Mouse (Mus musculus): ENCODE measurements around the gene Sik3.

Sik3 gene

DNA sequence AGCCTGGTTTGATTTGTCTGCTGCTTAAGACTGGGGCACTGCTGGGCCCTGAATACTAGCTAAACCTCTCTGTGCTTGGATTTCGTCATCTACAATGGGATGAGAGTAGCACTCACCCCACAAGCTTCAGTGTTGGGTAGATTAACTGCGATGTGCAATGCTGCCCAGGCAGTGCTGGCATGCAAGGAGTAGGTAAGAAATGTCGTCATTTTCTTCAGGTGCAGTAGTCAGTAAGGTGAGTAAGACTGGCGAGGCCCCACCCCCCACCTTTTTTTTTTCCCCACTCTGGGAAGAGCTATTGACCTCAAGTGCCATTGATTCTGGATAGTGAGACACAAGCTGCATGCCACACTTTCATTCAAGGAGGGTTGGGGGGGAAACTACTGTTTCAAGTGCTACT, 3.8 kb downstream of the Sik3 start:
- DNase-seq, result peak; percentile 91

DNA sequence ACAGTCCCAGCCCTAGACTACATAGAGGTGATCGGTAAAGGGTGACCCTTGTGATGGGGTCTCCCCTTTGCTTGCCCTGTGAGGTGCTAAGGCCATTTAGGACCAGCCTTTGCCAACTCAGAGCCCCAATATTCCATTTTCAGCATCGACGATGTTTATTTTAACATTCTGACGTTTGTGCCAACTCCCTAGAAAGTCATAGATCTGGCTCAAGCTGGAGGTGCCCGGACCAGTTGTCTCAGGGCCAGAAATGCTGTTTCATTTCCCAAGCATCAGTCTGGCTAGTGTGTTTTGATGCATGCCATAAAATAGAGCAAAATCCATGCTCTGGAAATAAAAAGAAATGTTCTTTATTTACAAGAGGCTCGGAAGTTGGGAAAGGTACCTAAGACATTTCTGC, 5.7 kb downstream of the Sik3 start:
- DNase-seq, result no peak

DNA sequence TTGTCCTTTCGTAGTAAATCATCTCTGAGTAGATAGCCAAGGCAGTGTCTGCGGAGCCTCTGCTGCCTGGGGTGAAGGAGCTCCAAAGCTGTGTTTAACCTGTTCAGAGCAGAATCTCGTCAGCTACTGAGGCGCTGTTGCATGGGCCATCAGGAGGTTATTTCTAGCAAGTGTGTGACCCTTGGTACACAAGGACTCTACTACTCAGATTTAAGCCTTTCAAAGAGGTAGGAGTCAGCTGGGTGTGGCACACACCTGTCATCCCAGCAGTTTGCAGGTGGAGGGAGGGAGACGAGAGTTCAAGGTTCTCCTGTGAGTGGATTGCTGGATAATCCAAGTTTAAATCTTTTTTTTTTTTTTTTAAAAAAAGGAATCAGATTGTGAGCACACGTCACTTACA, 7.4 kb downstream of the Sik3 start:
- no peak for DNase-seq

- DNase-seq, result no peak
These were observed 11.0 kb downstream of the Sik3 start for GRCm38 (mm10) chr9:46023591-46023990.

GRCm38 (mm10) chr9:46026058-46026849, 13.6 kb downstream of the Sik3 start:
- DNase-seq, result no peak

DNA sequence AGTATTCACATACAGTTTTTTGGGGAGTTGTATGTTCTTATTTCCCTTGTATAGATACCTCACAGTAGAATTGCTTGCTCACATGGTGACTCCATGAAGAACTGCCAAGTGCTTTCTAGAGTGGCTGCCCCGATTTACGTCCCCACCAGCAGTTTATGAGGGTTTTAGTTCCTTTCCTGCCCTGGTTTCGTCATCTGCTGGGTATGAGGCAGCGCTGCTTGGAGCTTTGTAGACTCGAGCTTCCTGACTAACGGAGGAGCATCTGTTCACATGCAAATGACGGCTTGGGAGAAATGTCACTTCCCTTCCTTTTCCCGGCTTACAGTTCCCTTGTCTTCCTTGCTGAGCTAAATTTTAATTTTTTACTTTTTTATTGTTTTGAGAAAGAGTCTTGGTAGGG, 15.4 kb downstream of the Sik3 start:
- no peak for DNase-seq

DNA sequence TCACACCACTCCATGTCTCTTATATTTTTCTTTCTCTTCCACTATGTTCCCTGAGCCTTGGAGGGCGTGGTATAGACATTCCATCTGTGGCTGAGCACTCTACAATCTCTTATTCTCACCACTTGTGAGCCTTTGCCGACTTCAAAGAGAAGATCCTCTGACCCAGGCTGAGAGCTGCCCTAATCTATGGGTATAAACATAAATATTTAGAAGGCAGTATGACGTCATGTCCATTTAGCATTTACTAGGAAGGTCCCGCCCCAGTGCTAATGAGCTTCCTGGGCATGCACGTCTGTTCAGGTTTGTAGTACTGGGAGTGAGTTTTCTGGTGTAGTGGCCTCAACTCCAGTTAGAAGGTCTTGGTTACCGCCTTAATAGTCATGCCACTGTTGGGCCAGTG, 16.9 kb downstream of the Sik3 start:
- no peak for DNase-seq

GRCm38 (mm10) chr9:46030184-46030583, 17.6 kb downstream of the Sik3 start:
- no peak for DNase-seq

DNA sequence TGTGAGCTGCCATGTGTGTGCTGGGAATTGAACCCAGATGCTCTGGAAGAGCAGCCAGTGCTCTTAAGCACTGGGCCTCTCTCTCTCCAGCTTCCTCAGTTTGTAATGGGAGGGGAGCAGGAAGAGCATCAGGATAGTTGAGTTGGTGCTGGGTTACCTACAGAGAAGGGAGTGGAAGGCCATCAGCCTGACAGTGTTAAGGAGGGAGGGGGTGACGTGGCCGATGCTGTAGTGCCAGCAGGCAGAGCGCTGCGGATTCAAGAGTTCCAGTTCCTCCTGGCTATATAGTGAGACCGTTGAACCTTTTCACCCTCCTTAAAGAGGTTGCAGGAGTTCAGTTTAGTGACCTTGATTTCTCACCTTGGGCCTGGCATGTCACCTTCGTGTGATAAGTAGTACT, 18.3 kb downstream of the Sik3 start:
- no peak for DNase-seq

GRCm38 (mm10) chr9:46032190-46032589, 19.6 kb downstream of the Sik3 start:
- peak; percentile 95 for DNase-seq

DNA sequence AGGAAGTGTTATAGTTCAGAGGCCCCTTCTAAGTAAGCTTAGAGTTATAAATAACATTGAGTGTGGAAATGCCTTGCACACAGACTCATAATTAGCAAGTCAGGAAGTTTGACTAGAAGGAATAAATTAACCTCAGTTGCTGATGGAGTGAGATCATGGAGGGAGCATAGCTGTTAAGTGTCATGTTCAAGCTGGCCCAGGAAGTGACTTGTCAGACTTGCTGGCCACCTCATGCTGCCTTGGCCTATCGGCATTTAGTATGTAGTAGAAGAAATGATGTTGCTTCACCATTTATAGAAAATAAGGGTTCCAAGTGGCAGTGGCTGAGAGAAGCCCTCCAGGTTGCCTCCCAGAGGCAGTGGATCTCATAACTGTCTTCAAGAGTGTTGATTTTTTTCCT, 20.4 kb downstream of the Sik3 start:
- DNase-seq, result no peak

DNA sequence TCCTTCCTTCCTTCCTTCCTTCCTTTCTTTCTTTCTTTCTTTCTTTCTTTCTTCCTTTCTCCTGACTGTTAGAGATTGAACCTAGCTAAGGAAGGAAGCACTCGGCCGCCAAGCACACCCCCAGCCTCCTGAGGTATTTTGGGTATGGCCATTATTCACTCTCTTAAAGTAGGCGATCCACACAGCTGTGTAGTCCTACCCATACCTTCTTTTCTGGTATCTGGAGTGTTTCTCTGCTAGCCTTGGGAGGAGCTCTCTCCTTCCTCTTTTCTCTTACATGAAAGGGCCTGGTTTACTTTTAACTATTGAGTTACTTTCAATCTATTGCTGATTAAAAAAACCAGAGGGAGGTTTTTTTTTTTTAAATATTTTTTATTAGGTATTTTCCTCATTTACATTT, 21.2 kb downstream of the Sik3 start:
- no peak for DNase-seq

- DNase-seq, result no peak
These were observed 22.8 kb downstream of the Sik3 start for GRCm38 (mm10) chr9:46035290-46035871.

DNA sequence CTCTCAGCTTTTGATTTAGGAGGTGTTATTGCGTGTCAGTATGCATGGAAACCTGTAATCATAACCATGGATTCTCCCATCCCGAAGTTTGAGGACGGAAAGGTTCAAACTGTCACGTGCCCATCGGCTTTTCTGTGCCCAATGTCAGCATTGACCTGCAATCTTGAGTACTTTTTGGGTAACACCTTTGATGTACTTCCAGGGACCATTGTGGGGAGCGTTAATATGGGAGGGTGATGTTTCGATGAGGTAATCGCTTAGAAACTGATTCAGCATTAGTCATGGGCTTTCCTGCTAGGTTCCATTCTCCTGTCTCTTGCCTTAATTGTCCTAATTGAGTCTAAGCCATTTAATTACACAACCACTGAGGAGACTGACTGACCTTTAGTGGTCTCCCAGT, 24.3 kb downstream of the Sik3 start:
- no peak for DNase-seq

- no peak for DNase-seq
These were observed 26.2 kb downstream of the Sik3 start for GRCm38 (mm10) chr9:46038786-46039185.

GRCm38 (mm10) chr9:46041186-46041585, 28.6 kb downstream of the Sik3 start:
- DNase-seq, result no peak

DNA sequence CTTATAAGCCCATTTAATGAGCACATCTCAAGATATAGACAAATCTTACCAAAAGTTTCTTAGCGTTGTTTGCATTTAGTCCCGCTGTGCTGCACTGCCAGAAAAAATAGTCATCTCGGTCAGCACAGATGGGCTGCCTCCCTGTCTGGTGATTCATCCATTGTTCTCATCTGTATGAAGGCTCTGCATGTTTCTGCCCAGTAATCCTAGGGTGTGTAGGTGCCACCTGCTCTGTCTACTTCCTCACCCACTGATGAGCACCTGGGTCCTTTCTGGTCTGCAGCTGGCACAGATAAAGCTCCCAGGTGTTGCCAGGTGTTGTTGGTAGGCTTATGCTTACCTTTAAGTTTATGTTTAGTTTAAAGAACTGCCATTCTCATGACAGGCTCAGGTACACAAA, 29.8 kb downstream of the Sik3 start:
- DNase-seq, result no peak

DNA sequence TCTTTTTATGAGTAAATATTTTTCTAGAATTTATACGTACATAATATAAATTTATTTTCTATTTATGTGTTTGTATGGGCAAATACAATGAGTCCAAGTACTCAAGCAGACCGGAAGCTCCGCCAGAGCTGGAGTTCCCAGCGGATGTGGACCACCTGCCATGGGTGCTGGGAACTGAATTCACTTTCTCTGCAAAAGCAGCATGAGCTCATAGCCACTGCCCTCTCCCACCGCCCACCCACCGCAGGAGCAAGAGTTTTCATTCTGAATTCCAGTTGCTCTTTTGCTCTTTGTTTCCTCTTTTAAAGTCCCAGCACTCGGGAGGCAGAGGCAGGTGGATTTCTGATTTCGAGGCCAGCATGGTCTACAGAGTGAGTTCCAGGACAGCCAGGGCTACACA, 31.0 kb downstream of the Sik3 start:
- DNase-seq, result no peak

DNA sequence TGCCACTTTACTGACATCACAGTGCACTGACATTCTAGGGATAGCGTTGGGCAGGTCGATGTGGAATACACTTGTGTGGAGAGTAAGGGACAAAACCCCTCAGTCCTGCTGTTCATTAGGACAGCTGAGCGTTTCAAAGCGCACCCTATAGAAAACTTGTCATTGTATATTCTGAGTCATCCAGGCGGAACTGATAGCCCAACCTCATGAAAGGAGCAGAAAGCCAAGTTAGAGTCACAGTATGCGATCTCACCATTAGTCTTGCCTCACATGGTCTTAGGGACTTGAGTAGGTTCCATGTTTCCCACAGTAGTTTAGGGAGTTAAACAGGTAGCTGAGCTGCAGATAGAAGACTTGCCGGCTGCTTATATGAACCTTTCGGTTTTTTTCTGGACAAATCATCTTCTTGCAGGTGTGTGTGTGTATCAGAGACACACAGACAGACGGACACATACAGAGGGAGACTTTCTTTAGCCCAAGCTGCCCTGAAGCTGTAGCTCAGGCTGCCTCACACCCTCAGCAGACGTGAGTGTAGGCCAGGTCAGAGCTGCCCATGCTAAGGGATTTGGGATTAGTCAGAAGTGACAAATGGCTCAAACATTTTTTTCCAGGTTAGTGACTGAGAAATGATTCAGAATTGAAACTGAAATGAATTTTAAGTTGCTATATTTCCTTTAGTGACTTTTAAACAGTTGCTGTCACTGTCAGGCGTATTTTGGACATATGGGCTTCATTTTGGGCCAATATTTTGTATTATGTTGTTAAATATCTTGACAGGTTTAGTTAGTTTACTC, 34.3 kb downstream of the Sik3 start:
- DNase-seq, result no peak

DNA sequence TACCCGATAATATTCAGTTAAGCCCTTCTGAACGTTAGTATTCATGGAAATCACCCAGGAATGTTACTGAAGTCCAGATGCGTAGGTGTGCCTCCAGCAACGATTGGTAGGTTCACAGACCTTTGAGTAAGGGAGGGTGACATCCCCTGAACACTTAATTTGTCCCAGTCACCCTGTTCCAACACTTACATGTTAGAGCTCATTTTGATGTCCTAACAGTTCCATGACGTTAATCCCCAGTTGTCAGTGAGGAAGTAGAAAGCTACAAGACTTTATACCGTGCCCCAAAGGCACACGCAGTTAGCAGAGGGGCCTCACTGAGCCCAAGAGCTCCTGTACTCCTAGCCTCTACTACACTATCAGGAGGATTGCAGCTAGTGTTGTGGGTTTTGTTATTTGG, 36.9 kb downstream of the Sik3 start:
- DNase-seq, result no peak

DNA sequence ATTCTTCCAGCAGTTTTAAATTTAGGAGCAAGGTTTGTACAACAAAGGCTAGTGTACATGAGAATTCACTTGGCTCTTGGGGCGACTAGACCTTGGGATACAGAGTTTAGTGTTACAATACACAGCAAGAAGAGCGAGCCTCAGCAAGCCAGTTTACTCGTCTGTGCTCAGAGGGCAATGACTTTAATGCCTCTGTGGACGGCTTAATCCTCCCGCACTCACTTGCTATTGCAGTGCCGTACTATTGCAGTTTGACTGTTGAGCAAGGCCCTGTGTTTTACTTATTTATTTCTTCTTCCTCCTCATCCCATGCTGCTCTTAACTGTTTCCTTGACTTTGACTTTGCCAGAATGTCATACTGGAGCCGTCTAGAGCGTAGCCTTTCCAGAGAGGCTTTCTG, 37.6 kb downstream of the Sik3 start:
- no peak for DNase-seq

DNA sequence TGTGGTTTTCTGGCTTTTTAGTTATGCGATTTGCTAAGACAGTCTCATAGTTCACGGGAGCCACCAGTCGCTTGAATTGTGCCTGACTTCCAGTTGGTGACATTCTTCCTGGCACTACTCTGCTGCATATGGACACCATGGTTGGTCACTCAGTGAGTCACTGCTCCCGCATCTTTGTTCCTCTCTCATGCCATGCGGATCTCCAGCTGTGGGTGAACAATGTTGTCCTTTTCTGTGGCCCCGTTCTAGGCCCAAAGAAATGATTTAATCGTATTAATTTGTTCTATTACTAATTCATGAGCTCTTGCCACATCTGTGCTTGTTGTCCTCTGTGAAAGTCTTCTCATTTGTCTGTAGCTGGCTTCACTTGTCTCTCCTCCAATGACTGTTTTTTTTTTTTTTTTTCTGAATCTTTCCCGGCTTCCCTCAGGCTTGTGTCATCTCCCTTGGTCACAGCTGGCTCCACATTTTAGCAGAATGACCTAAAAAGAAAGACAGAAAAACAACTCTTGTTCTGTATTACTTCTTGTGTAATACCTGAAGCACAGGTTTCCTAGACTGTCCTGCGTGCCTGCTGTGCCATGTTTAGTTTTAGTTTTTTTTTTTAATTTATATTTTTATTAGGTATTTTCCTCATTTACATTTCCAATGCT, 40.5 kb downstream of the Sik3 start:
- DNase-seq, result no peak

- DNase-seq, result no peak
These were observed 45.4 kb downstream of the Sik3 start for GRCm38 (mm10) chr9:46058065-46058464.

DNA sequence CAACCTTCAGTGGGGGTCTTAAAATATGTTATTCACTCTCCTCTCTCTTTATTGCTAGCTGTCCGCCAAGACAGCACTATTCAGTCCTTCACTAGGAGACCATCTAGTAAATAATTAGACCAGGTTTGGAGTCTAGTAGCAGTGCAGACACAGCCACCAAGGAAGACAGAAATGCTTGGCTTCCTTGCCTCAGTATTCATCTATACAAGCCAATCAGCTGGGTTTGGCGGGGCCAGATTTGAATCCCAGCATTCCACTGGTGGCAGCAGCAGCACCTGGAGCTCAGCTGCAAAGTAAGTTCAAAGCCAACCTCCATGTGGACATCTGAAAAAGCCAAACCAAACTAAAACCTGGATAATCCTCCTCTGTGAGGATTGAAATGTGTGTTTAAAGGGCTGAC, 47.6 kb downstream of the Sik3 start:
- DNase-seq, result no peak

Data from heart, adult 11 months (tissue).